Mouse (Mus musculus) hindbrain, embryonic 14.5 days (tissue): ENCODE measurements at regions not wholly inside any gene's neighbourhood (a gene's known extent, or its start where the extent isn't known, plus 50 kb on each side); places are given as distances from the start of the nearest gene placed in this dataset.

ENCODE experiments used
- ATAC-seq: fragments of 200-750 bp; cut with Nextera tagmentation; 2 replicates; pipeline ENCODE4 v1.8.0; 2017; ENCODE audit warnings: moderate number of reproducible peaks, mild to moderate bottlenecking, moderate TSS enrichment, moderate library complexity; ENCODE audit not compliant: low FRiP score
- DNase-seq: peaks from one replicate; pipeline ENCODE4 v3.0.0-alpha.2; 2015; ENCODE audit warnings: low spot score
- H3K27ac ChIP-seq: fragments of 300-500 bp; sonication (generic); 2 replicates; pipeline ENCODE4 v1.5.1; 2014; ENCODE audit warnings: mild to moderate bottlenecking, moderate library complexity
- H3K27me3 ChIP-seq: fragments of 300-500 bp; sonication (generic); 2 replicates; pipeline ENCODE4 v1.6.1; 2014; ENCODE audit warnings: mild to moderate bottlenecking, low read length, mixed read lengths; ENCODE audit not compliant: control insufficient read depth, insufficient read depth
- H3K36me3 ChIP-seq: fragments of 300-500 bp; sonication (generic); replicated peaks from 2 replicates; pipeline ENCODE4 v1.6.1; 2014; ENCODE audit not compliant: control insufficient read depth, insufficient read depth
- H3K4me1 ChIP-seq: fragments of 300-500 bp; sonication (generic); replicated peaks from 2 replicates; pipeline ENCODE4 v1.6.1; 2014; ENCODE audit warnings: antibody characterized with exemption, low read length, mixed read lengths; ENCODE audit not compliant: control insufficient read depth, insufficient read depth
- H3K4me2 ChIP-seq: fragments of 300-500 bp; sonication (generic); replicated peaks from 2 replicates; pipeline ENCODE4 v1.6.1; 2014; ENCODE audit warnings: mild to moderate bottlenecking, moderate library complexity
- H3K4me3 ChIP-seq: fragments of 300-500 bp; sonication (generic); replicated peaks from 2 replicates; pipeline ENCODE4 v1.5.1; 2014; ENCODE audit warnings: mild to moderate bottlenecking, low read length
- H3K9ac ChIP-seq: fragments of 300-500 bp; sonication (generic); 2 replicates; pipeline ENCODE4 v1.6.1; 2014
- H3K9me3 ChIP-seq: fragments of 300-500 bp; sonication (generic); 2 replicates; pipeline ENCODE4 v1.6.1; 2016; ENCODE audit warnings: low read length; ENCODE audit not compliant: control insufficient read depth
- WGBS: fragments of 180-500 bp; shearing (Covaris S2); extraction: QIAGEN DNeasy Blood & Tissue Kit; methylation state at CpG from one replicate; pipeline ENCODE4 v1.1.7; 2014; 5-methylcytosine and 5-hydroxymethylcytosine counted together

GRCm38 (mm10) chr3:156410126-156410525, 151.5 kb upstream of the Negr1 start:
- Histone ChIP-seq H3K9me3 (no peaks in the 10 kb centered on the region), H3K9ac (no peak overlapping the region), H3K4me1 (no peaks in the 10 kb centered on the region), H3K36me3 (no peaks in the 10 kb centered on the region), H3K27ac (no peak overlapping the region), H3K4me2 (no peak overlapping the region), H3K4me3 (no peak overlapping the region), H3K27me3 (no peaks in the 10 kb centered on the region)
- DNase-seq (no peak), ATAC-seq (no peak)
- WGBS: 75% methylated on average over 1 of the region's 1 CpGs

- DNase-seq: no peak
- Histone ChIP-seq H3K9ac (no peak overlapping the region), H3K27ac (no peak overlapping the region), H3K9me3 (no peaks in the 10 kb centered on the region), H3K27me3 (no peaks in the 10 kb centered on the region), H3K36me3 (no peaks in the 10 kb centered on the region), H3K4me2 (no peak overlapping the region), H3K4me1 (no peaks in the 10 kb centered on the region), H3K4me3 (no peak overlapping the region)
- 75% methylated on average over 3 of the region's 3 CpGs for WGBS
- ATAC-seq: no peak
These were observed 148.8 kb upstream of the Negr1 start for GRCm38 (mm10) chr3:156412757-156413156.

GRCm38 (mm10) chr3:156414431-156415427, 146.9 kb upstream of the Negr1 start:
- H3K4me1 ChIP-seq: no peaks in the 10 kb centered on the region
- no peaks in the 10 kb centered on the region for H3K36me3 ChIP-seq
- no peak overlapping the region for H3K9ac ChIP-seq
- H3K4me2 ChIP-seq: no peak overlapping the region
- ATAC-seq (peak; percentile 59; the same call in 1 of the 2 replicates), DNase-seq (no peak)
- no peak overlapping the region for H3K4me3 ChIP-seq
- no peaks in the 10 kb centered on the region for H3K9me3 ChIP-seq
- 90% methylated on average over 13 of the region's 13 CpGs for WGBS
- H3K27me3 ChIP-seq: no peaks in the 10 kb centered on the region
- no peak overlapping the region for H3K27ac ChIP-seq

GRCm38 (mm10) chr3:156418124-156418523, 143.5 kb upstream of the Negr1 start:
- no peak overlapping the region for H3K27ac ChIP-seq
- H3K27me3 ChIP-seq: no peaks in the 10 kb centered on the region
- DNase-seq (no peak), ATAC-seq (no peak)
- no peak overlapping the region for H3K9ac ChIP-seq
- H3K4me2 ChIP-seq: no peak overlapping the region
- no peaks in the 10 kb centered on the region for H3K36me3 ChIP-seq
- H3K4me1 ChIP-seq: no peaks in the 10 kb centered on the region
- no peaks in the 10 kb centered on the region for H3K9me3 ChIP-seq
- H3K4me3 ChIP-seq: no peak overlapping the region

GRCm38 (mm10) chr3:156423100-156423499, 138.5 kb upstream of the Negr1 start:
- H3K9me3 ChIP-seq: peaks cover 8% of the 10 kb centered on the region; the same call in 1 of the 2 replicates
- H3K9ac ChIP-seq: no peak overlapping the region
- H3K4me1 ChIP-seq: no peaks in the 10 kb centered on the region
- WGBS: 68% methylated on average over 3 of the region's 3 CpGs
- H3K27ac ChIP-seq: no peak overlapping the region
- ATAC-seq: no peak
- H3K27me3 ChIP-seq: no peaks in the 10 kb centered on the region
- DNase-seq: no peak
- no peaks in the 10 kb centered on the region for H3K36me3 ChIP-seq
- no peak overlapping the region for H3K4me2 ChIP-seq
- no peak overlapping the region for H3K4me3 ChIP-seq

GRCm38 (mm10) chr3:156455042-156455441, 106.6 kb upstream of the Negr1 start:
- 51% methylated on average over 4 of the region's 4 CpGs for WGBS
- H3K36me3 ChIP-seq: no peaks in the 10 kb centered on the region

GRCm38 (mm10) chr3:156463299-156463698, 98.3 kb upstream of the Negr1 start:
- no peak for DNase-seq
- H3K9me3 ChIP-seq: no peaks in the 10 kb centered on the region
- WGBS: 75% methylated on average over 2 of the region's 2 CpGs
- no peaks in the 10 kb centered on the region for H3K4me1 ChIP-seq
- no peak overlapping the region for H3K4me2 ChIP-seq
- H3K27me3 ChIP-seq: no peaks in the 10 kb centered on the region
- no peak overlapping the region for H3K4me3 ChIP-seq
- H3K9ac ChIP-seq: no peak overlapping the region
- no peak overlapping the region for H3K27ac ChIP-seq
- ATAC-seq: no peak
- H3K36me3 ChIP-seq: no peaks in the 10 kb centered on the region

More at GRCm38 (mm10) chr3:156455042-156455441, 106.6 kb upstream of the Negr1 start:
- H3K4me3 ChIP-seq: no peak overlapping the region
- H3K27me3 ChIP-seq: no peaks in the 10 kb centered on the region
- no peak for DNase-seq
- no peak overlapping the region for H3K9ac ChIP-seq
- ATAC-seq: no peak
- no peaks in the 10 kb centered on the region for H3K4me1 ChIP-seq
- H3K9me3 ChIP-seq: no peaks in the 10 kb centered on the region
- no peak overlapping the region for H3K4me2 ChIP-seq
- H3K27ac ChIP-seq: no peak overlapping the region

GRCm38 (mm10) chr3:156465601-156466000, 96.0 kb upstream of the Negr1 start:
- Histone ChIP-seq H3K4me2 (no peak overlapping the region), H3K27me3 (no peaks in the 10 kb centered on the region), H3K36me3 (no peaks in the 10 kb centered on the region), H3K4me3 (no peak overlapping the region), H3K27ac (no peak overlapping the region), H3K9me3 (no peaks in the 10 kb centered on the region), H3K4me1 (no peaks in the 10 kb centered on the region), H3K9ac (no peak overlapping the region)
- WGBS: 89% methylated on average over 5 of the region's 5 CpGs
- ATAC-seq: no peak
- no peak for DNase-seq

GRCm38 (mm10) chr3:156472665-156473064, 88.9 kb upstream of the Negr1 start:
- Histone ChIP-seq H3K9ac (no peak overlapping the region), H3K27ac (no peak overlapping the region), H3K9me3 (no peaks in the 10 kb centered on the region), H3K4me3 (no peak overlapping the region), H3K4me1 (no peaks in the 10 kb centered on the region), H3K36me3 (no peaks in the 10 kb centered on the region), H3K27me3 (no peaks in the 10 kb centered on the region), H3K4me2 (no peak overlapping the region)
- 66% methylated on average over 4 of the region's 4 CpGs for WGBS
- ATAC-seq (no peak), DNase-seq (no peak)
